Mouse (Mus musculus) kidney, embryonic 16.5 days (tissue): Measurements from ENCODE around the gene Kncn. TPM values are rescaled to one million over a fixed set of nuclear protein-coding genes. Genes with fewer than 3 reads are reported as not detected.

Source experiments
- polyA plus RNA-seq: library from polyadenylated mRNA; unstranded; fragments of >200 nt; fragmentation: Nextera tagmentation; extraction: Ambion mirVana; gene quantifications from 2 replicates; pipeline ENCODE4 v1.2.1, GENCODE M21; 2015

Gene Kncn
- polyA plus RNA-seq, 1 experiment from 2014 or later = 0.07 TPM

Other genes starting within 250 kb of the Kncn start
- gene Cyp4b1, start 236.7 kb upstream of the Kncn start, polyA plus RNA-seq = 7.9 and 8.8 TPM in 2 replicates
- 32.7 and 41.9 TPM in 2 replicates for gene Efcab14, start 146.7 kb upstream of the Kncn start, polyA plus RNA-seq
- 0.20 and 0.37 TPM in 2 replicates for gene Tex38, start 103.4 kb upstream of the Kncn start, polyA plus RNA-seq
- gene Atpaf1, start 99.6 kb upstream of the Kncn start, polyA plus RNA-seq = 58.0 and 59.7 TPM in 2 replicates
- gene Mob3c, start 56.3 kb upstream of the Kncn start, polyA plus RNA-seq = 11.8 and 15.2 TPM in 2 replicates
- 29.9 and 31.0 TPM in 2 replicates for gene Mknk1, start 45.2 kb upstream of the Kncn start, polyA plus RNA-seq
- gene 6430628N08Rik, start 6.3 kb downstream of the Kncn start, polyA plus RNA-seq = 0.10 TPM in 1 of 2 replicates, not detected in the other
- gene Dmbx1, start 55.5 kb downstream of the Kncn start, polyA plus RNA-seq = not detected in 2 replicates
- 13.7 and 15.3 TPM in 2 replicates for gene Faah, start 133.5 kb downstream of the Kncn start, polyA plus RNA-seq
- gene Nsun4, start 169.5 kb downstream of the Kncn start, polyA plus RNA-seq = 21.2 and 22.8 TPM in 2 replicates
- gene Uqcrh, start 190.7 kb downstream of the Kncn start, polyA plus RNA-seq = 505 and 583 TPM in 2 replicates
- gene Lrrc41, start 190.9 kb downstream of the Kncn start, polyA plus RNA-seq = 87.9 and 88.0 TPM in 2 replicates
- 34.7 and 35.6 TPM in 2 replicates for gene Rad54l, start 239.3 kb downstream of the Kncn start, polyA plus RNA-seq
- 59.2 and 65.5 TPM in 2 replicates for gene Pomgnt1, start 239.4 kb downstream of the Kncn start, polyA plus RNA-seq